Mouse (Mus musculus): Measurements from ENCODE around the gene Gm49394. TPM values are rescaled to one million over a fixed set of nuclear protein-coding genes. Genes with fewer than 3 reads are reported as not detected.
A peak's percentile ranks its signal among the peaks of the same experiment; 100 is the strongest.

Gm49394 gene
- total RNA-seq, 1 experiment from 2014 or later: not detected

DNA sequence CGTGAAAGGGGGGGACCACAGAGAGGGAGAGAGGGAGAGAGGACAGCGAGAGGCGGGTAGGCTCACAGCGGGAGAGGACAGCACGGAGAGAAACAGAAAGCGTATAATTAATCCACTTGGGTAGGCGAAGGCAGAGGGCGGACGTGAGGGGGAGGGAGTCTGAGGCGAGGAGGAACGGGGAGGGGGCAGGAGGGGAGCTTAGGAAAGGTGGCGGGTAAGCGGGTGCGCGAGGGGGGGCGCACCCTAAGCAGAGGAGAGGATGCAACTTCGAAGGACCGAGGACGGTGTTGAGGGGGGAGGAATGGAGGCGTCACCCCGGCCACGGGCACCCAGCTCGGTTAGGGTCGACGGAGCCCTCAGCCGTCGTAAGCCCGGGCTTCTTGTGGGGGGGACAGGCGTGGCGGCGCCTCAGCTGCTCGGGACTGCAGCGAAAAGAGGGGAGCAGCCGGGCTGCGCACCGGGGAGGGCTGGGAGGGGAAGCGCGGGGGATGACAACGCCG, 11.0 kb downstream of the Gm49394 start:
- DNase-seq: no peak

DNA sequence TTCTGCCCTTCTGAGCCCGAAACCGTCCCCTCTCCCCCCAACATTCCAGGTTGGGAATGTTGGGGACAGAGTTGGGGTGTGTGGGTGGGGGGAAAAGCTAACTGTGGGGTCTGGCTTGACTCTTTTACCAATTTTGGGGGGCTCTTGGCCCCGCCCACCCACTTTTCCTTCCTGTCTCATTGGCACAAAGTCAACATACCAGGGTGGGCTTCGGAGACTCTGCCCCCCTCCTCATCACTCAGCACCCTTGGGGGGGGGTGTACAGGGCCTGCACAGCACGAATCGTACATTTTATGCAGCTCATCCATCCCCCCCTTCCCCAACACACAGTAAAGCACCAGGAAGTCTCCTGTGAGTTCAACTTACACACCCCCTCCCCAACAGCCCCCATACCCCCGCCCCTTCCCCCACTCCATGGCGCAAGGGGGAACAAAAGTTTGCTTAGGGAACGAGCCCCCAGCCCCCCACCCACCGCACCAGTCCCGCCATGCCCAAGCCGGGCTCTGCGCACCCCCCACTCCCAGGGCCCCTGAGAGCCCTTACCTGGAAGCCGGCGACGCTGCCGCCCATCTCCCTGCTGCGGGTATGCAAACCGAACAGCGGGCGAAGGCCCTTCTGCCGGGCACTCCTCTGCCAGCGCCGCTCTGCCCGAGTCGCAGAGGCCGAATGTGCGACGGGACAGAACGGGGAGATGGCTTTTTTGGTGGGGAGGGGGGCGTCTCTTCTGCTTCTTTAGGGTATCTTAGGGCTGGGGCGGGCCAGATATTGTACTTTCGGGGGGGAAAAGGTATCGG, 11.7 kb downstream of the Gm49394 start:
- DNase-seq: no peak

DNA sequence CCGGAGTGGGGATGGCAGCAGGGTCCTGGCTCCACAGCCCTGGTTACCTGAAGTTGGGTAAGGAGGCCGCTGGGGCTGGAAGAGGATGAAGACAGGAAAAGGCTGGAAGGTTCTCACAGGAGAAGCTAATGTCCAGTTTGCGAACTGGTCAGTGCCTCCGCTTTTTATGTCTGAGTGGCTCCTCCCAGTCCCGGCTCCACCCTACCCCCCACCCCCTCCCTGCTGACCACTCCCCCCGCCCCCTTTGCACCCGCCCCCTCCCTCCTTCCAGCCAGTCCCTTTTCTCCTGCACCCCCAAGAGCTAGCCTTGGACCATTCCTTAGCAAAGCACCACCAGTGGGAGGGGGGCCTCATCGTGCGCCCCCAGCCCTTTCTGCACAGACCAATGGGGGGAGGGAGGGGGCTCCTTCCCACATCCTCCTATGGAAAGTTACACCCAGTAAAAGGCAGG, 12.4 kb downstream of the Gm49394 start:
- DNase-seq: no peak

DNA sequence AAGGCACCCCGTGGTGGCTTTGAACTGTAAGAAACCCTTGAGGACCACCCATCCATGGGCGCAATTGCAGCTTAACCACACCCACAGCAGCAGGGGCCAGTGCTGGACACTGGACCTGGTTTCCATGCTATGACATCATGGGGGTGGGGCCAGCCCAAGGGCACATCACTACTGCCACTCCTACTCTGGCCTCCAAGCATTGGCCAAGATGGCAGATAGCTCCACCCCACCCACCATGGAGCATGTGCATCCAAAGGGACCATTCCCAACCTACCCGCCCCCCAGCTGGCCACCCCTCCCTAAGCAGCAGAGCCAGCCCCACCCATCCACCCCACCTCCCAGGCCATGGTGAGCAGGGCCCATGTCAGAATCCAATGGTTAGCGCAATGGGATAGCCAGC, 13.7 kb downstream of the Gm49394 start:
- no peak for DNase-seq

DNA sequence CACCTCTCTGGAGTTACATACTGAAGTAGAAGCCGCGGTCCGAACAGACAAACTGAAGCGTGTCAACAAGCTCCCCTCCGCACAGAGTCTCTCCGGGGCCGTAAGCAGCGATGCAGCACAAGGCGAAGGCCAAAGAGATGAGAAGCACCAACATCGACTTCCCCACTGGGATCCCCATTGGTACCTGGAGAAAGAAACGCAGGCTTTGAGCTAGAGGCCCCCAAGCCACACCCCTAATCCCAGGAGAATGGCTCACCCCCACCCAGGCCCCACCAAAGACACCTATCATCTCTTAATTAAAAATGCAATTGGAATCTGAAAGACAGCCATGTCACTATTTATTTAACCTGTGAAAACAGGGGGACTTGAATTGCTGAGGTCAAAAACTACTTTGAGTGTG, 14.1 kb downstream of the Gm49394 start:
- no peak for DNase-seq

DNA sequence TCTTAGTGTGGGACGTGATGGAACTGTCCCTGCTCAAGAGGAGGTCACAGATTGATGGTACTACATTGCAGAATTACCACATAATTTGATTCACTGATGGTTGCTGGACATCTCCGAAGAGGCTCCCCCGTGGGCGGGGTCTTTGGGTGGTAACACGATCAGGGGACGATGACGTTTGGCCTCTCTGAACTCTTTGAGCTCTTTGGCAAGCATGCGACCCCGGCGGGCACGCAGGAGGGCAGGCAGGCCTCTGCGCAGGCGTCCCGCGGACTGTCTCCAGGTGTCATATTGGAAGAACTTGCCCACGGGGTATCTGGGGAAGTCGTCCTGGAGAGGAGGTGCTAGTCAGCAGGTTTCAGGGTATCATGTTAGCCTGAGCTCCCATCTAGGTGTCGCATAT, 16.0 kb downstream of the Gm49394 start:
- no peak for DNase-seq

DNA sequence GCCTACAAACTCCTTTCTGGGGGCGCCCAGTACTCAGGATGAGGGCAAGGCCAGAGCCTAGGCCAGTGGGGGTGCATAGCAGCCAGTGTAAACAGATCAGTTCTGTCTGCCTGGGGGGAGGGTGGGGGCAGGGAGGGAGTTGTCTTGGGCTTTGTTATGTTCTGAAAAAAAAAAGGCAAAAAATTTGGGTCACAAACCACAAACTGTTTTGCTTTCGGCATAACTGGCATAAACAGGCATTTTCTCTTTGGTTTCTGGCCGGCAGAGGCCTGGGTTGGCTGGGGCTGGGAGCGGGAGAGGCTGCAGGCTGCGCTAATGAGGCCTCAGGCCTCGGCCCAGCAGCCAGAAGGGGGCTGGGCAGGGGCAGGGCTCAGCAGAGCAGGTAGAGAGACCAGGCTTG, 23.1 kb downstream of the Gm49394 start:
- no peak for DNase-seq

DNA sequence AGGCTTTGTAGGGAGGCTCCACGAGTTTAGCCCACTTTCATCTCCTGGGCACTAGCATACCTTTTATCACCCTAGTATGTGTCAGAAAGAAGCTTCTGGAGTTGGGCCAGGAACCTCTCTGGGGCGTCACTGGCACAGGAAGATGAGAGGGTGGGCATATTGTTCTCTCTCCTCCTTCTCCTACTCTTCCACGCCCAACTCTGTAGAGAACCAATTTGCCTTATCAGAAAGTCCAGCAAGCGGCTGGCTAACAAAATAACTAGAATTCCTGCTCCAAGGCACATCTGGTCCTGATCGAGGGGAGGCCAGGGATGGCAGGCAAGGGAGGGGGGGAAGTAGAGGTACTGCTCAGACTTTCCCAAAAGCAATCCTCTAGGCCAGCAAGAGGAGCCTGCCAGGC, 24.7 kb downstream of the Gm49394 start:
- no peak for DNase-seq

DNA sequence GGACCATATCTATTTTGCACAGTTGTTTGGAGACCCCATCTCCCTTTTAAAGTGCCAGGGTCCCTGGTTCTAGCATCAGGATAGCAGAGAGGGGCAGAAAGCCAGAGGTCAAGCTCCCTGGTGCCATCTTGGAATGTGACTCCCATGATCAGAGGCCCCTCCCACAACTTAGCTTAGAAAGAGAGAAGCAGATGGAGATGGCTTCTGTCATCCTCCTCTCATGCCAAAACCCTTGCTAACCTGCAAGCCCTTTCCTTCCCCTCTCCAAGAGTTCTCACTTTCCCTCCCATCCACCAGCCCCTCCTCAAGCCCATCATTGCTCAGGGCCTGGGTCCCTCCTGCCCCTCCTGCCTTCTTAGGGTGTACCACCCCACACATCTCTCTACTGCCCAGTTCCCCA, 33.6 kb downstream of the Gm49394 start:
- DNase-seq: no peak

DNA sequence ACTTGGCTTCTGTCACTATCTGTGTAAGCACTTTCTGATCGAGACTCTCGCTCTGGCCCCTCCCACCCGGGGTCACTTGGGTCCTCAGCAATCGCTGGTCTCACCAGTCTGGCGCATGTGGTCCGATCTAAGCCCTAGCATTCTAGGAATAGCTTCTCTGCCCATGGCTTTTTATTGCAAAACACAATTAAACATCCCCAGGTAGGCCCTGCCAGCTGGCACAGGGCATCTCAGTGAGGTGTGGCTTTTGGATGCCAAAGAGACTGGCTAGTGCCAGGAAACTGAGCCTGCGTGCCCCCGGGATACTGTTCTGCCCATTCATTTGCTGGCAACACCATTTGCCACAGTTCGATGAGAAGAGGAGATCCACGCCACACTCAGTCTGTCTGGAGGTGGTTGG, 39.1 kb downstream of the Gm49394 start:
- DNase-seq: peak; percentile 36

DNA sequence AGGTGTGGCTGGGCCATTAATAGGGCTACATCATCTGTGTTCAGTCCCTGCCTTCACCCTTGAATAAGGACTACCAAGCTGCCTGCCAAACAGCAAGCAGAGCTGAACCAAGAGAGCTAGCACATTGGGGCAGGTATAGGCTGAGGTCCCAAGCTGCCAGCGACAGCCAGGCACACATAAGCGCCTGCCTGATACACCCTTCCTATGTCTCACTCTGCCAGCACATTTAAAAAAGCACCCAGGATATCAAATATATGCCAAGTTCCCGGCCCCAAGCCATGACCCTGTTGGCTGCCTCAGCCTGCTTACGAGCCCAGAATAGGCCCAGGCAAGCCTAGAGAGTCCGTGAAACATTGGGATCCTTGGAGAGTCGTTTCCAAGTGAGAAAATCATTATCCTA, 39.9 kb downstream of the Gm49394 start:
- DNase-seq: peak; percentile 10

DNA sequence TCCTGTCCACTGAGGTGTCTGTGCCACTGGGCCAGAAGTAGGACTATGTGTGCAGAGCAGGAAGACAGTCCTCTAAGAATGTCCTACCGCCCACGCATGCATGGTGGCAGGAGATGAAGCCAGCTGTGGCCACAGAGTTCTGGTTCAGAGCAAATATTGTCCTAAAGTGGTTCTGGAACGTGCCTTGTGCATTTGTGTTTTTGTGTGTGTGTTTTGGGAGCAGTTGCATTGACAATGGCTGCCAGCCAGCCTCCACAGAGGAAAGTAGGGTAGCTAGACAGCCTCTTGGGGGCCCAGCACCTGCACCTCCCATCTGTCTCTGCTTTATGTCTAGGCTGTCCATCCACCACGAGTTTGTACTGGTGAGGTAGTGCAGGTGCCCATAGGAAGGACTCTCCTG, 47.6 kb downstream of the Gm49394 start:
- no peak for DNase-seq

DNA sequence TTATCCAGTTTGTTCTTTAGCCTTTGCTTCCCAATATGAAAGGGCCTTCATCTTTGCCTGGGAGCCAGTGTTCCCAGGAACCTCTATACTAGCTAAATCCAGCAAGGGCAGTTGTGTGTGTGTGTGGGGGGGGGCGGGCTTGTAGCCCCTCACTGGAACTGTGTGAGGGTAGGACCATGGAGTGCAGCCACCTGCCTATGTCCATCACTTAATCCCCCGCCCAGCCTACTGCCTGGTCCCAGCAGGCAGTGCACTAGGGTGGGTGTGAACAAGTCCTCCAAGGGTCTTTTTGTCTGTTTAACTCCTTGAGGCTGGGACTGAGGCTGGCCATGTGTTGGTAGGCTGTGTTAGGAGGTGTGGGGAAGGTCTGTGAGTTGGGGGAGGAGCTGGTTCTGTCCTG, 56.7 kb downstream of the Gm49394 start:
- no peak for DNase-seq

DNA sequence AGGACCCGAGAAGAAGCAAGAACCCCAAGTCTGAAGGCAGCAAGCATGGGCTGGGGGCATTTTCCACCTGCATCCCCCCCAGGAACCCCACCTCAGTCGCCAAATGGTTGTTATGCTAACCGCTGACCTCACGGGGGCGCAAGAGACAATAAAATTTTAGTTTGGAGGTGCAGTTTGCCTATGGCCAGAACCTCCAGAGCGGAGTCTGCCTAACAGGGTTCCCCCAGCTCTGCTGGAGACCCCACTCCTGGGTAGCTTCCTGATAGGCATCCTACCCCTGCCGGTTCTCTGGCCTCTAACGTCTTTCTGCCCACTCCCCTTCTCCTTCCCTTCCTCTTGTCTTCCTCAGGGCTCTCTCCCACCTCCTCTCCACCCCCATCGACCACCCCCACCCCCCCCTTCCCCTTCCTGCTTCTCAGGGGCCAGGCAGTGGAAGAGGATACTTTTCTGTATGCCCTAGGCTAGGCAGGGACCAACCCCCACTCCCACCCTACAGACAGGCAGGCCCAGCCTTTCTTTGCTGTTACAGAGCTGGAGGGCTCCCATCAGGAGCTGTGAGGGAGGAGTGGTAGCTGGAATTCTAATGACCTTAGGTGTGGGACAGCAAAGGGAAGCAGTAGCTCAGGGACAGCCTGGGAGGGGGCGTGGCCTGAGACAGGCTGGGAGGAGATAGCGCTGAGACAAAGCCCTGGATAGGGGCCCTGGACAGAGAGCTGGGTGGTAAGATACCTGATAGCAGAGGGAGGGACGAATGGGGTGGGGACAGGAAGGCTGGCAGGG, 58.9 kb downstream of the Gm49394 start:
- DNase-seq: peak; percentile 59

DNA sequence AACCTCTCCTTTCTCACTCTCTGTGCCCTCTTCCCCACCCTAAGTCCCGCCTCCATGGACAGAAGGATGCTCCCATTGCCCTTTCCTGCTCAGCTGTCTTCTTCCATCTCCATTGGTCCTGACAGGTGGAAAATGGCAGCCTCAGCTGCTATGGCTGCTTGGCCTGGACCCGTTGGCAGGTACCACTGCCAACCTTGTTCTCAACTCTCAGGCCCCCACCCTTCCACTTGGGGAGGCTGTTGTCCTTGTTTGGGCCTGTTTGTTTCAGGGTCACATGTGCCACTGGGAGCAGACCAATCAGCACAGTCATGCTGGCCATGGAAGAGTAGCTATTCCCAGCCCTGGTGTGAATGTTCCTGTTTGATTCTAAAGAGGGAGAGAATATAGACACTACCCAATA, 68.8 kb downstream of the Gm49394 start:
- DNase-seq: no peak

Small RNAs within 50 kb of the gene (microRNA-seq; reads per million reads assigned to microRNA genes)
- gene Mir483: 8.9 to 50.1 reads per million in 2 experiments

Other genes starting within 250 kb of the Gm49394 start
- not detected in 2 replicates for gene Syt8, start 235.1 kb downstream of the Gm49394 start, total RNA-seq (2021)
- not detected in 2 replicates for gene Tnni2, start 228.1 kb downstream of the Gm49394 start, total RNA-seq (2021)
- 12.6 and 14.4 TPM in 2 replicates for gene Lsp1, start 209.1 kb downstream of the Gm49394 start, total RNA-seq (2021)
- not detected in 2 replicates for gene Tnnt3, start 171.1 kb downstream of the Gm49394 start, total RNA-seq (2021)
- 4.5 and 13.8 TPM in 2 replicates for gene Mrpl23, start 137.3 kb downstream of the Gm49394 start, total RNA-seq (2021)
- 6.7 and 7.9 TPM in 2 replicates for gene Igf2, start 3.1 kb downstream of the Gm49394 start, total RNA-seq (2021)
- gene Ins2, start 73.4 kb upstream of the Gm49394 start, total RNA-seq (2021): not detected in 2 replicates